Mouse (Mus musculus) stomach, adult 2 months (tissue): ENCODE data around the gene Selenoh. TPM values are rescaled to one million over a fixed set of nuclear protein-coding genes. Genes with fewer than 3 reads are reported as not detected.

Experiments
- polyA plus RNA-seq: library from polyadenylated mRNA; depleted of rRNA; stranded (reverse); fragments of >200 nt; gene quantifications from 2 replicates; pipeline ENCODE4 v1.2.3, GENCODE M21; 2012; rRNA removed

Gene Selenoh
- 22.8 and 39.0 TPM in 2 replicates for polyA plus RNA-seq

DNA sequence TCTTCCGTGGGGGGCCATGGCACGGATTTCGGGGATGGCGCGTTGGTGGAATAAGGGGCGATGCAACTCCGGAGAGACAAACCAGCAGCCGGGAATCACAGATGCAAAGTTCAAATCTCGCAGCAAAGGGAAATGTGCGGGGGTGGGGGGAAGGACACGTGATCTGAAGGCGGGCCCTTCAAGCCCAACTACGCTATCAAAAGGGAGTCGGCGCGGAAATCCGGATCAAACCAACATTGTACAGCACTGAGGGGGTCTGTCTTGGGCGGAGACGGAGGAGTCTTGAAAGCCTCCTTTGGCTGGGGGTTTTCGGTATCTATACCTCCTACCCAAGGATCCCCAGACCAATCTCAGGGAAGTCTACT is at the start of gene Selenoh:
Selenoh (minus strand) TSS at position 202 of the 365 bp plus-strand sequence.

GRCm38 (mm10) chr2:84714811-84715561 is 44.4 kb upstream of the Selenoh start, which contains the start of gene Zdhhc5:
Gene Zdhhc5, minus strand, starts transcription at chr2:84715180.

DNA sequence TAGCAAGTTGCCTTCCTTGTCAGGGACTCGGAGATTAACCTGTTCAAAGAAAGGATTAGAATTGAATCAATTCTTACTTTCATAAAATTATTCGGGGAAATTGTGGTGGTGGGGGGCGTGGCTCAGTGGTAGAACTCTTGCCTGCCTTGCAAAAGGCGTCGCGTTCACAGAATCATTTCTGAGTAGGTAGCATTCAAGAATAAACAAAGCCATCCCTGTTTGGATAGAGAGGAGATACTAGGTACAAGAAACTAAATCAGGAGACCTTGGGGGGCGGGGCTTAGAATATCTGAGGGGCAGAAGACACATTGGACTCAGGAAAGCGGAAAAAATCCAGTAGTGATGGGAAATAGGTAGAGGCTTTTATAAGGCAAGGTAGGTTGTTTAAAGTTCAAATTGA is 8.4 kb upstream of the Selenoh start, which contains the start of gene Tmx2:
Tmx2 (minus strand) TSS at position 125 of the 400 bp plus-strand sequence.

DNA sequence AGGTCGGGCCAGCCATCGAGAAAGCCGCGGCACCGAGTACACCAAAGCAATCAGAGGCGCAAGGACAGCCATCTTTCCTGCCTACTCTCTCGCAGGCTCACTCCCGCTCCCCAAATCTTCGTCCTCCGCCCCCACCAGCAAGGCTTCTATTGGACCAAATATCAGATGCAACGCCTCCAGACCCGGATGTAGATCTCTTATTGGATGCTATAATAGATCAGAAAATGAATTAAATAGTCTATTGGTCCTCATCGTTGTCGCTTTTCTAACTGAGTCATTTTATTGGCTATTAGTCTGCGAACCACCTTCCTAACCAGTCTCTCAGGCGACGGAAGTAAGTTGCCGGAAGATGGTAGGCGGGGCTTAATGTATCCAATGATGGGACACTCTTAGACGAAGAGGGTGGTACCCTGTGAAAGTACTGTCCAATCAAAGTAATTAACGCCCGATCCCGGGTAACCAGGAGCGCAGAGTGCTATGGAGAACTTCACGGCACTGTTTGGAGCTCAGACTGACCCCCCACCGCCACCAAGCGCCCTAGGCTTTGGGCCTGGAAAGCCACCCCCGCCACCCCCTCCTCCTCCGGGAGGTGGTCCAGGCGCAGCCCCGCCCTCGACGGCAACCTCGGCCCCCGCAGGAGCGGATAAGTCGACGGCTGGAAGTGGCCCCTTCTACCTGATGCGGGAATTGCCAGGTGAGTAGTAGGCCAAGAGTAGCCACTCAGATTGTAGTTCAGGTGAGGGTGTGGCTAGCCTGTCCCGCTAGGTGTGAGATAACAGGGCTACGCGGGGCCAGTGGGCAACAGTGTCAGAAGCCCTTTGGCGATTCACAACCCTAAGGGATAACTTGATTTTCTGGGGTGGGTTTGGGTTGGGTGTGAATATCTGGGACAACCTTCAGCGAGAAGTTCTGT is 7.7 kb upstream of the Selenoh start, which contains the start of the genes Gm28635 and Med19:
Gm28635 (minus strand) TSS at position 74 of the 913 bp plus-strand sequence.
Med19 (plus strand) TSS at position 435 of the 913 bp plus-strand sequence.

GRCm38 (mm10) chr2:84658806-84659205 is 11.8 kb downstream of the Selenoh start, which contains the start of gene Btbd18:
Gene Btbd18, plus strand, starts transcription at chr2:84659079.

GRCm38 (mm10) chr2:84650464-84651195 is 19.9 kb downstream of the Selenoh start, which contains the start of gene Ctnnd1:
Gene Ctnnd1, minus strand, starts transcription at chr2:84650765.

Other genes with a start within 250 kb of the Selenoh start
- gene Calcrl, start 245.4 kb downstream of the Selenoh start, polyA plus RNA-seq = 1.5 and 5.4 TPM in 2 replicates
- gene Tfpi, start 194.0 kb downstream of the Selenoh start, polyA plus RNA-seq = 0.29 and 0.36 TPM in 2 replicates
- gene Ctnnd1, start 20.0 kb downstream of the Selenoh start, polyA plus RNA-seq = 14.4 and 24.0 TPM in 2 replicates
- gene Btbd18, start 11.7 kb downstream of the Selenoh start, polyA plus RNA-seq = not detected in 2 replicates
- gene Gm28635, start 7.3 kb upstream of the Selenoh start, polyA plus RNA-seq = not detected in 2 replicates
- 3.5 and 4.1 TPM in 2 replicates for gene Med19, start 7.6 kb upstream of the Selenoh start, polyA plus RNA-seq
- gene Tmx2, start 8.4 kb upstream of the Selenoh start, polyA plus RNA-seq = 32.9 and 35.4 TPM in 2 replicates
- 22.6 and 27.1 TPM in 2 replicates for gene Zdhhc5, start 44.4 kb upstream of the Selenoh start, polyA plus RNA-seq
- 3.3 and 4.6 TPM in 2 replicates for gene Clp1, start 56.6 kb upstream of the Selenoh start, polyA plus RNA-seq
- gene Ypel4, start 63.3 kb upstream of the Selenoh start, polyA plus RNA-seq = 2.1 and 2.3 TPM in 2 replicates
- gene Gm19426, start 72.9 kb upstream of the Selenoh start, polyA plus RNA-seq = 0.25 and 0.49 TPM in 2 replicates
- gene Serping1, start 104.7 kb upstream of the Selenoh start, polyA plus RNA-seq = 128 and 145 TPM in 2 replicates
- 6.0 and 6.2 TPM in 2 replicates for gene Ube2l6, start 128.1 kb upstream of the Selenoh start, polyA plus RNA-seq
- gene Smtnl1, start 151.9 kb upstream of the Selenoh start, polyA plus RNA-seq = 0.66 and 1.2 TPM in 2 replicates
- 10.0 and 11.9 TPM in 2 replicates for gene Timm10, start 156.2 kb upstream of the Selenoh start, polyA plus RNA-seq
- gene Slc43a1, start 168.1 kb upstream of the Selenoh start, polyA plus RNA-seq = 1.2 and 1.4 TPM in 2 replicates
- 2.2 and 3.4 TPM in 2 replicates for gene Rtn4rl2, start 215.9 kb upstream of the Selenoh start, polyA plus RNA-seq